Mouse (Mus musculus) testis, adult 2 months (tissue): ENCODE data around the gene Gm10964. TPM values are rescaled to one million over a fixed set of nuclear protein-coding genes. Genes with fewer than 3 reads are reported as not detected.

Source experiments
- H3K27ac ChIP-seq: fragments of 200-500 bp; 2 replicates; pipeline ENCODE4 v1.5.1; 2012; ENCODE audit warnings: low read depth, low read length; ENCODE audit not compliant: control insufficient read depth, insufficient read depth
- H3K27me3 ChIP-seq: fragments of 200-500 bp; 2 replicates; pipeline ENCODE4 v1.6.1; 2012; ENCODE audit warnings: mild to moderate bottlenecking, low read length, moderate library complexity; ENCODE audit not compliant: control insufficient read depth, insufficient read depth
- H3K36me3 ChIP-seq: fragments of 200-500 bp; 2 replicates; pipeline ENCODE4 v1.6.1; 2012; ENCODE audit warnings: mild to moderate bottlenecking, low read length; ENCODE audit not compliant: control insufficient read depth, insufficient read depth
- H3K4me1 ChIP-seq: fragments of 200-500 bp; 2 replicates; pipeline ENCODE4 v1.6.1; 2012; ENCODE audit warnings: low read length; ENCODE audit not compliant: control insufficient read depth, insufficient read depth
- H3K4me3 ChIP-seq: fragments of 200-500 bp; 2 replicates; pipeline ENCODE4 v1.5.1; 2012; ENCODE audit warnings: low read depth, mild to moderate bottlenecking, low read length, moderate library complexity, mixed read lengths; ENCODE audit not compliant: control insufficient read depth
- CTCF ChIP-seq: fragments of 200-500 bp; IDR thresholded peaks from 2 replicates; pipeline ENCODE4 v1.5.1; 2012; ENCODE audit warnings: low read depth, mild to moderate bottlenecking, inconsistent platforms, low read length, moderate library complexity; ENCODE audit not compliant: control insufficient read depth, insufficient read depth, insufficient replicate concordance
- POLR2A ChIP-seq: fragments of 200-500 bp; IDR thresholded peaks from 2 replicates; pipeline ENCODE4 v1.6.1; 2012; ENCODE audit warnings: low read depth, mild to moderate bottlenecking, inconsistent platforms, low read length, moderate library complexity; ENCODE audit not compliant: control insufficient read depth
- polyA plus RNA-seq: library from polyadenylated mRNA; depleted of rRNA; stranded (reverse); fragments of >200 nt; gene quantifications from 2 replicates; pipeline ENCODE4 v1.2.3, GENCODE M21; 2012

The Gm10964 gene
- polyA plus RNA-seq, 1 experiment, result not detected

GRCm38 (mm10) chr3:103745001-103745770, 6.0 kb downstream of the Gm10964 start:
- Histone ChIP-seq H3K4me1 (no peaks in the 10 kb centered on the region), H3K36me3 (peaks cover 4% of the 10 kb centered on the region; the same call in 1 of the 2 replicates), H3K4me3 (no peak overlapping the region), H3K27ac (no peak overlapping the region), H3K27me3 (no peaks in the 10 kb centered on the region)
- TF ChIP-seq POLR2A (no peak), CTCF (no peak)

DNA sequence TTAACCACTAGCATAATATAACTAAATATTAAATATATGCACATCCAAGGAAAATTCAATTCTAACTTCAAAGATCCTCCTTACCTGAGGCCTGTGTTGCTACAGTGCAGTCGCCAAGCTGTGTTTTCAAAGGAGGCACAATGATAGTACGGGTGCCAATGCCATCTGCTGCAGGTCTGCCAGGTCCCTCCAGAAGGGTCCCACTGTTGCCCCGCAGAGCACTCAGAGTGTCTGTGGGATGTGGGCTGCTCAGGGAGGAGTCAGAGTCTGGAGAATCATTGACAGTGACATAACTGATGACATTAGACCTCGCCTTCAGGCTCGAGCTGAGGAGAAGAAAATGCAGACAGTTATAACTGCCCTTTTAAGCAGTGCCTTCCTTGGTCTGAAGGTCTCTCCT, 7.5 kb downstream of the Gm10964 start:
- Histone ChIP-seq H3K4me3 (no peak overlapping the region), H3K27me3 (no peaks in the 10 kb centered on the region), H3K27ac (no peak overlapping the region), H3K4me1 (no peaks in the 10 kb centered on the region), H3K36me3 (peaks cover 4% of the 10 kb centered on the region; the same call in 1 of the 2 replicates)
- TF ChIP-seq POLR2A (no peak), CTCF (no peak)

GRCm38 (mm10) chr3:103751558-103751957, 12.4 kb downstream of the Gm10964 start:
- Histone ChIP-seq H3K27ac (no peak overlapping the region), H3K4me3 (no peak overlapping the region), H3K4me1 (no peaks in the 10 kb centered on the region), H3K36me3 (peaks cover 4% of the 10 kb centered on the region; the same call in 1 of the 2 replicates), H3K27me3 (no peaks in the 10 kb centered on the region)
- TF ChIP-seq CTCF (no peak), POLR2A (no peak)

GRCm38 (mm10) chr3:103755351-103755750, 16.2 kb downstream of the Gm10964 start:
- TF ChIP-seq POLR2A, result no peak
- TF ChIP-seq CTCF, result no peak
- Histone ChIP-seq H3K27ac (no peak overlapping the region), H3K4me3 (no peak overlapping the region), H3K36me3 (peaks cover 2% of the 10 kb centered on the region), H3K27me3 (no peaks in the 10 kb centered on the region), H3K4me1 (no peaks in the 10 kb centered on the region)

DNA sequence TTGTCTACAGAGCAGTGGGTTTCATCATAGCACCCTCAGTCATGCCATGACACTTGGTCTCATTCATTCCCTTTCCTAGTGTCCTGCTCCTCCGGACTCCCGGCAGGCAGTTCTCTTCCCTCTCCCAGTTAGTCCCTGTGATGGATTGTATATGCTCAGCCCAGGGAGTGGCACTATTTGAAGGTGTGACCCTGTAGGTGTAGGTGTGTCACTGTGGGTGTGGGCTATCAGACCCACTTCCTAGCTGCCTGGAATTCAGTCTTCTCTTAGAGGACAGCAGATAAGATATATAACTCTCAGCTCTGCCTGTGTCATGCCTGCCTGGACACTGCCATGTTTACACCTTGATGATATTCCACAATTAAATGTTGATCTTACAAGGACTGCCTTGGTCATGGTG, 17.8 kb downstream of the Gm10964 start:
- Histone ChIP-seq H3K27ac (no peak overlapping the region), H3K4me3 (no peak overlapping the region), H3K36me3 (peaks cover 2% of the 10 kb centered on the region; the same call in 1 of the 2 replicates), H3K27me3 (no peaks in the 10 kb centered on the region), H3K4me1 (no peaks in the 10 kb centered on the region)
- TF ChIP-seq CTCF (no peak), POLR2A (no peak)

DNA sequence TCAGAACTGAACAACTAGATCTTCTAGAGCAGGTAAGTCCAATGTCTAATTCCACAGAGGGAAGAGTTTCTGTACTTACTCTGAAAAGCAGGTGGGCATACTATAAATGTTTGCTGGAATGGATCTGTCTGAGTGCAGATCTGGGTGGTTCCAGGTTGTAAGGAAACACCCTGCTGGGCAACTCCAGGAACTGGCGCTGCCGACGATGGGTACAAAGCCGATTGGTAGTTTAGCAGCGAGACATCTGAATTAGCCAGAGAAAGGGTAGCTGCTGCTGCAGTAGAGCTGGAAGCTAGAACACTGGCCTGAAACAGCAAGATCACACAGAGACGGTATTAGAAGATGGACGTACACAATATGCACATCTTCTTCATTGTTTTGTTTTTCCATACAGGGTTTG, 19.3 kb downstream of the Gm10964 start:
- Histone ChIP-seq H3K27ac (no peak overlapping the region), H3K36me3 (peaks cover 2% of the 10 kb centered on the region; the same call in 1 of the 2 replicates), H3K4me3 (no peak overlapping the region), H3K27me3 (no peaks in the 10 kb centered on the region), H3K4me1 (no peaks in the 10 kb centered on the region)
- TF ChIP-seq POLR2A, result no peak
- no peak for TF ChIP-seq CTCF

DNA sequence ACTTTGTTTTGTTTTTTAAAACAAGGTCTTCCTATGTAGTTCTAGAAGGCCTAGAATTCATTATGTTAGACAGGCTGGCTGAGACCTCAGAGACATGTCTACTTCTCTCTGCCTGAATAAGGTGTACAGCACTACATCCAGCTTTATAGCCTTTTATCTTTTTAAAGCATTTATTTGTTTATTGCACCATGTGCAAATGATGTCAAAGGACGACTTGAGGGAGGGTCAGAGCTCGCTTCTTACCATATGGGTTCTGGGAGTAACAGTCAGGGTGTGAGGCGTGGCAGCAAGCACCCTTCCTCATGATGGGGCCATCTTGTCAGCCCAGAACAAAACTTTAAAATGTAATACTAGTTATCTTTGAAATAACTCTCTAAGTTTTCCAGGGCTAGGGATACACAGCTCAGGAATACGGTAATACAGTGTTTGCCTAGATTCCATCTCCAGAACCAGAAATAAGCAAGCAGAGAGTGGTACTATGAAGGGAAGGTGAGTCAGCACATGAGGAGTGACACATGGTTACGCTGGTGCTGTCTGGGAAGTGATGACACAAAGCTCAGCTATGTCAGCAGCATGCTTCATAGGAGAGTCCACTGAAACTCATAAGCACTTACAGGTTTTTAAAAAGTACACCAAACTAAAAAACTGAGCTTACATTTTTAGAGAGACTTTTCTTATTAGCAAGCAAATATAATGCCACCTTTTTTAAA, 20.2 kb downstream of the Gm10964 start:
- no peak for TF ChIP-seq CTCF
- TF ChIP-seq POLR2A, result no peak
- no peaks in the 10 kb centered on the region for H3K27me3 ChIP-seq
- H3K36me3 ChIP-seq, result peaks cover 2% of the 10 kb centered on the region; the same call in 1 of the 2 replicates
- no peaks in the 10 kb centered on the region for H3K4me1 ChIP-seq
- H3K4me3 ChIP-seq, result no peak overlapping the region
- no peak overlapping the region for H3K27ac ChIP-seq
